ENCODE assay signal across 15 mouse cellular contexts in genomic region chr13:68749801-68750200, GRCm38 (mm10).
A peak's percentile ranks its signal among the peaks of the same experiment; 100 is the strongest.
DNase-seq lines count a peak whose midpoint lies in the region; ATAC-seq and TF ChIP-seq lines count a peak whose summit lies in the region.
"Had no signal": no experiment of that assay in that cellular context is flagged by ENCODE, and none has a peak within 500 bp of the region (broad histone marks: within the 10 kb centered on the region; RNA-seq: fewer than 3 reads in every experiment).

No protein-coding gene starts in this region.

- H3K9me3 ChIP-seq in embryonic facial prominence, embryonic 15.5 days (replicated peaks), result no peaks in the 10 kb centered on the region
- H3K9me3 ChIP-seq in hindbrain, embryonic 10.5 days, result no peaks in the 10 kb centered on the region
- H3K9me3 ChIP-seq in midbrain, embryonic 16.5 days (replicated peaks; ENCODE audit: control insufficient read depth, low read length, poor library complexity, severe bottlenecking), result no peaks in the 10 kb centered on the region
- H3K9me3 ChIP-seq: hindbrain, embryonic 15.5 days; liver, embryonic 15.5 days had no signal

- intact Hi-C loops in gastrocnemius, adult 2 months (cut with DNase I), result no loop called here

- peak overlapping the region; percentile 66 for H3K27ac ChIP-seq in gastrocnemius, adult 2 months
- peak overlapping the region; percentile 79 for H3K27ac ChIP-seq in embryonic facial prominence, embryonic 15.5 days (replicated peaks)
- H3K27ac ChIP-seq in hindbrain, embryonic 10.5 days, result no peak overlapping the region
- H3K27ac ChIP-seq in midbrain, embryonic 16.5 days (ENCODE audit: low read length), result no peak overlapping the region
- H3K27ac ChIP-seq: hindbrain, embryonic 15.5 days; liver, embryonic 15.5 days had no signal

- no peaks in the 10 kb centered on the region for H3K36me3 ChIP-seq in embryonic facial prominence, embryonic 15.5 days
- H3K36me3 ChIP-seq in hindbrain, embryonic 10.5 days, result no peaks in the 10 kb centered on the region
- H3K36me3 ChIP-seq in midbrain, embryonic 16.5 days (ENCODE audit: control insufficient read depth, insufficient read depth, low read length), result no peaks in the 10 kb centered on the region
- H3K36me3 ChIP-seq: hindbrain, embryonic 15.5 days; liver, embryonic 15.5 days had no signal

- no peak overlapping the region for H3K9ac ChIP-seq in embryonic facial prominence, embryonic 15.5 days
- H3K9ac ChIP-seq in midbrain, embryonic 16.5 days (ENCODE audit: low read depth, low read length), result no peak overlapping the region
- H3K9ac ChIP-seq: hindbrain, embryonic 15.5 days; liver, embryonic 15.5 days had no signal

- no peaks in the 10 kb centered on the region for H3K27me3 ChIP-seq in embryonic facial prominence, embryonic 15.5 days
- no peaks in the 10 kb centered on the region for H3K27me3 ChIP-seq in hindbrain, embryonic 10.5 days (ENCODE audit: insufficient read depth, poor library complexity, severe bottlenecking)
- H3K27me3 ChIP-seq in midbrain, embryonic 16.5 days (ENCODE audit: control insufficient read depth, insufficient read depth, low read depth, low read length), result no peaks in the 10 kb centered on the region
- H3K27me3 ChIP-seq: hindbrain, embryonic 15.5 days; liver, embryonic 15.5 days had no signal

- peak; percentile 29 for DNase-seq in gastrocnemius, adult 2 months
- DNase-seq in gastrocnemius, postnatal 10 days, result no peak
- peak; percentile 27 to 28 for DNase-seq in layer of hippocampus, postnatal 25 days (ENCODE audit: extremely low spot score in 1 of 2, low spot score in 1 of 2)
- peak; percentile 48 to 56 for DNase-seq in right cerebral cortex, postnatal 10 days (ENCODE audit: low spot score in 2 of 2)
- DNase-seq in hindbrain, embryonic 10.5 days (ENCODE audit: low spot score), result no peak
- DNase-seq in cerebellum, adult 18-20 months, result no peak
- DNase-seq: adrenal gland, postnatal 14 days; B cell, adult 2 months; cerebellum, adult 9-11 months; kidney, postnatal 25 days had no signal

- H3K4me3 ChIP-seq in gastrocnemius, adult 2 months, result no peak overlapping the region
- no peak overlapping the region for H3K4me3 ChIP-seq in embryonic facial prominence, embryonic 15.5 days (replicated peaks)
- no peak overlapping the region for H3K4me3 ChIP-seq in hindbrain, embryonic 10.5 days
- no peak overlapping the region for H3K4me3 ChIP-seq in midbrain, embryonic 16.5 days (ENCODE audit: low read depth, low read length)
- H3K4me3 ChIP-seq: hindbrain, embryonic 15.5 days; liver, embryonic 15.5 days had no signal

- no peak overlapping the region for H3K4me2 ChIP-seq in embryonic facial prominence, embryonic 15.5 days (replicated peaks)
- H3K4me2 ChIP-seq in midbrain, embryonic 16.5 days (ENCODE audit: low read length), result no peak overlapping the region
- H3K4me2 ChIP-seq: heart, embryonic 11.5 days; hindbrain, embryonic 15.5 days; liver, embryonic 15.5 days had no signal

- no peak for TF ChIP-seq CTCF in gastrocnemius, adult 2 months (IDR thresholded peaks at IDR 0.05)

- peak; percentile 51 for ATAC-seq in embryonic facial prominence, embryonic 15.5 days (ENCODE audit: insufficient number of reproducible peaks, low FRiP score, low TSS enrichment, low read depth)
- ATAC-seq in midbrain, embryonic 16.5 days, result no peak

- peaks cover 11% of the 10 kb centered on the region; the same call in 1 of the 2 replicates for H3K4me1 ChIP-seq in embryonic facial prominence, embryonic 15.5 days
- no peaks in the 10 kb centered on the region for H3K4me1 ChIP-seq in hindbrain, embryonic 10.5 days (replicated peaks)
- no peaks in the 10 kb centered on the region for H3K4me1 ChIP-seq in midbrain, embryonic 16.5 days (ENCODE audit: control insufficient read depth, insufficient read depth, low read length)
- H3K4me1 ChIP-seq: hindbrain, embryonic 15.5 days; liver, embryonic 15.5 days had no signal

- WGBS in embryonic facial prominence, embryonic 15.5 days, result 29% methylated on average over 9 of the region's 9 CpGs
- WGBS in hindbrain, embryonic 10.5 days, result 69% methylated on average over 9 of the region's 9 CpGs
- 73% methylated on average over 9 of the region's 9 CpGs for WGBS in midbrain, embryonic 16.5 days

Comparison
In these comparisons a context has a peak if more than half of its experiments do, and no peak if none do; other contexts are left out.
1. DNase-seq: peak in gastrocnemius, adult 2 months (single experiment), layer of hippocampus, postnatal 25 days (2 of 2) and right cerebral cortex, postnatal 10 days (2 of 2); none in gastrocnemius, postnatal 10 days (single experiment), hindbrain, embryonic 10.5 days (single experiment) and cerebellum, adult 18-20 months (0 of 2).
2. H3K27ac ChIP-seq: peak in gastrocnemius, adult 2 months (single experiment) and embryonic facial prominence, embryonic 15.5 days (single experiment); none in hindbrain, embryonic 10.5 days (single experiment) and midbrain, embryonic 16.5 days (single experiment).